Mouse (Mus musculus) thymus, postnatal 25 days (tissue): Measurements from ENCODE around the gene 1110025L11Rik.
"Not testable (repeated sequence)": the region's sequence is repeated elsewhere in the genome, so short reads cannot be mapped to it uniquely, and the experiment has no call there.

Experiments
- DNase-seq: peaks from one replicate; pipeline ENCODE4 v3.0.0; 2022

Gene 1110025L11Rik

GRCm38 (mm10) chr16:89063902-89064301 is at the start of gene 1110025L11Rik:
TSS of gene 1110025L11Rik (minus strand) at chr16:89064002.
- not testable (repeated sequence) for DNase-seq

GRCm38 (mm10) chr16:89071041-89071440 is 7.2 kb upstream of the 1110025L11Rik start:
- not testable (repeated sequence) for DNase-seq

GRCm38 (mm10) chr16:89047783-89048182 is 16.0 kb downstream of the 1110025L11Rik start, which contains the start of gene Krtap6-5:
TSS of gene Krtap6-5 (minus strand) at chr16:89047883.
- no peak for DNase-seq

GRCm38 (mm10) chr16:89041372-89041771 is 22.4 kb downstream of the 1110025L11Rik start, which contains the start of gene Gm10228:
TSS of gene Gm10228 (minus strand) at chr16:89041472.
- not testable (repeated sequence) for DNase-seq

GRCm38 (mm10) chr16:89031399-89031798 is 32.4 kb downstream of the 1110025L11Rik start, which contains the start of gene Krtap6-1:
TSS of gene Krtap6-1 (plus strand) at chr16:89031699.
- DNase-seq = not testable (repeated sequence)

GRCm38 (mm10) chr16:89014984-89015383 is 48.8 kb downstream of the 1110025L11Rik start, which contains the start of gene Gm10229:
TSS of gene Gm10229 (plus strand) at chr16:89015284.
- not testable (repeated sequence) for DNase-seq

- DNase-seq = no peak
These were observed 49.8 kb downstream of the 1110025L11Rik start for GRCm38 (mm10) chr16:89013973-89014372.
